Mouse (Mus musculus) right cerebral cortex, postnatal 25 days (tissue): ENCODE data around the gene Ndrg3.
"Not testable (repeated sequence)": the region's sequence is repeated elsewhere in the genome, so short reads cannot be mapped to it uniquely, and the experiment has no call there.

Experiments
- DNase-seq: peaks from one replicate; pipeline ENCODE4 v3.0.0; 2022

Ndrg3 gene

GRCm38 (mm10) chr2:156898374-156898773 lies 93.5 kb downstream of the Ndrg3 start:
- DNase-seq, result no peak

DNA sequence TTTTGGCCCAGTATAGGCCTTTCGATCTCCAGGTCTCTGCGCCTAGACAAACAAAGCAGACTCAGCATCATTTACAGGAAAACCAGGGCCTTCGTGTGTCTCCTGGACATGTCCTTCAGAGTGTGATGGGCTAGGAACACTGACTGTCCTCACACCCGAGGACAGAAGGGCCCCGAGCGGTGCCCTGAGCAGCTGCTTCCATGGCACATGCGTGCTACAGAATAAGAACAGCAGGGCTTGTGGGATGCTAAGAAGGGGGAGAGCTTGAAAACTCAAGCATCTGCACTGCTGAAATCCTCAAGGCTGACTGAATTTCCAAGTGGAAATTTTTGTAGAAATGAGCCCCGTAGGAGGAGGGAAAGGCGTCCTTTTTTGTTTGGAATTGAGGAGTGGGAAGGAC lies 94.8 kb downstream of the Ndrg3 start:
- peak; percentile 50 for DNase-seq

DNA sequence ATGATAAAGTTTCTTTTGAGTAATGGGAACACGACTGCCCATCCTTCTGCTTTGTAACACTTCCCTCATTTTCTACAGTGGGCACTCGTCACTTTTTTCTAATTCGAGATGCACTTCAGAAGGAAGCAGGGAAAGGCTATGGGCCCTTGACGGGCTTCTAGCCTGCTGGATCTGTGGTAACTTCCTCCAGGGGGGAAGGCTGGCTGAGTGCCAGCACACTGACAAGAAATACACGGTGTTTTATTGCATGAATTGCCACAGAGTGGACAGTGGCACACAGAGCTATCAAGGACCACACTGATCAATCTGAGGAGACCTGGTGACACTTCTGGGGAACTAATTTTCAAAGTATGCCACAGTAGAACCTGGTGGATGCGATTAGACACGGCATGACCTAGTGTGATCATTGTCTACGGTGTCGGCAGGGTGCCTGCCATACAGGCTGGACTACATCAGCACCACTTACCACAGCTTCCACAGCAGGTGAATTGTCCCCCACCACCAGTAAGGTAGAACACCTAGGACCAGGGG lies 95.4 kb downstream of the Ndrg3 start:
- DNase-seq, result no peak

DNA sequence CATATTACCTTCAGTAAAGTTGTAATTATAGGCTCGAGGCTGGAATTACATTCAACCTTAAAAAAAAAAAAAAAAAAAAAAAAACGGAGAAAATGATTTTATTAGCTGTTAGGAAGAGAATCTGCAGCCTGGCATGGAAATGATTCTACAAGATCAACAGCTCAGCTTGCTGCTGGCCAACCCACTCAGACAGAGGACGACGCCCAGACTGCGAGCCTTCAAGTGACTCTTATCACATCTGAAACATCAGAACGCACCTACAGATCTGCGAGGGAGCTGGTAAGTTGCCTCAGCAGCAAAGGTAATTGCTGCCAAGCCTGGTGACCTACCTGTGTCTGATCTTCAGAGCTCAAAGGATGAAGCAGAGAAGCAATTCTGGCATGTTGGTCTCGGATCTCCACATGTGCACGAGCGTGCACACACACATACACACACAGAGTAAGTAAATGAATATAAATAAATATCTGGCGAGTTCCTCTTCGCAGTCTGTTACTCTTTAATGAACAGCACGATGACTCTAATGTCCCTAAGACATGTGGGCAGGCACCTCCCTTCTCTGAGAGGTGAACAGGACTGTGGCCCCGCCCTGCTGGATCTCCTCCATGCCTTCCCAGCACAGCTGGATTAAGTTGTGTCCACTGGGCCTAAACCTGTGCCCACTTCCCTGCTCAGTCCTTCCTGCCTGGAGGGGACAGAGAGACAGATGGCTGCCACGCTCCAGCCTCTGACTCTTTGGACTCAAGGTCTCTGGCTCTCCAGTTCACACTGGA lies 97.2 kb downstream of the Ndrg3 start:
- DNase-seq, result no peak

GRCm38 (mm10) chr2:156892821-156893220 lies 99.0 kb downstream of the Ndrg3 start:
- no peak for DNase-seq

- DNase-seq, result no peak
Observed at GRCm38 (mm10) chr2:156892240-156892639, 99.6 kb downstream of the Ndrg3 start.

DNA sequence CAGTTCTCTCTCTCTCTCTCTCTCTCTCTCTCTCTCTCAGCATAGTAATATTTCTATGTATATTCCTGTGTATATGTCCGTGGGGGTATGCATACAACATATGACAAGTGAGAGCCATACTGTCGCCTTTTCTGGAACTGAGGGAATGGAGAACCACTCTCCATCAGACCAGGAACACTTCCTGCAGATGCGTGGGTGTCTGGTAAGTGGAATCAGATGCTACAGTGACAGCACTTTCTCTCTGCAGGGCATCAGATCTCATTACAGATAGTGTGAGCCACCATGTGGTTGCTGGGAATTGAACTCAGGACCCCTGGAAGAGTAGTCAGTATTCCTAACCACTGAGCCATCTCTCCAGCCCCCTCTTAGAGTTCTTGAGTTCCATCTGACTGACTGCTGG lies 103.4 kb downstream of the Ndrg3 start:
- DNase-seq, result no peak

GRCm38 (mm10) chr2:156887017-156887416 lies 104.8 kb downstream of the Ndrg3 start, which contains the start of gene Sla2:
TSS of gene Sla2 (minus strand) at chr2:156887192.
- DNase-seq, result no peak

DNA sequence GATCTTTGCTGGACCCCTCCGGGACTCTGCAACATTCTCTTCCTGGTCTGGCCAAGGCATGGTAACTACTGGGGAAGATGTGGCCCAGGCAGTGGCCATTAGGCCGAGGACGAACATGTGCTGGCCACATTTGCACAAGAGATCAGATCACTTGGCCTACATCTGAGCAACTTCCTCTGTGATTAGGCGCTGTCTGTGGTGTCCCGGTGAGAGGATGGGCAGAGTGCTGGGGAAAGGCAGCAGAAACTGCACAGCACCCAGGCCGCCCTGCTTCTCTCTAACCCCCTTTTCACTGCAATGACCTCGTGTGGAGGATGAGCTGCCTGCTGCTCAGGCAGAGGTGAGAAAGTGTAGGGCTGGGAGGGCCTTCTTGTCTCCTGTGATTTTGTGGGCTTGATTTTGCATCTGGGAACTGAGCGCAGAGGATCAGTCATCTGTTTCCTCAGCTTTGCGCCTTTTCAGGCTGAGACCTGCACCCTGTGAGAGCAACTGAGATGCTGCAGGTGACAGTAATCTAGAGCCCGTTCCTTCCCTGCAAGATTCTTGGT lies 105.7 kb downstream of the Ndrg3 start:
- DNase-seq, result no peak

GRCm38 (mm10) chr2:156885666-156886065 lies 106.2 kb downstream of the Ndrg3 start:
- DNase-seq, result not testable (repeated sequence)

DNA sequence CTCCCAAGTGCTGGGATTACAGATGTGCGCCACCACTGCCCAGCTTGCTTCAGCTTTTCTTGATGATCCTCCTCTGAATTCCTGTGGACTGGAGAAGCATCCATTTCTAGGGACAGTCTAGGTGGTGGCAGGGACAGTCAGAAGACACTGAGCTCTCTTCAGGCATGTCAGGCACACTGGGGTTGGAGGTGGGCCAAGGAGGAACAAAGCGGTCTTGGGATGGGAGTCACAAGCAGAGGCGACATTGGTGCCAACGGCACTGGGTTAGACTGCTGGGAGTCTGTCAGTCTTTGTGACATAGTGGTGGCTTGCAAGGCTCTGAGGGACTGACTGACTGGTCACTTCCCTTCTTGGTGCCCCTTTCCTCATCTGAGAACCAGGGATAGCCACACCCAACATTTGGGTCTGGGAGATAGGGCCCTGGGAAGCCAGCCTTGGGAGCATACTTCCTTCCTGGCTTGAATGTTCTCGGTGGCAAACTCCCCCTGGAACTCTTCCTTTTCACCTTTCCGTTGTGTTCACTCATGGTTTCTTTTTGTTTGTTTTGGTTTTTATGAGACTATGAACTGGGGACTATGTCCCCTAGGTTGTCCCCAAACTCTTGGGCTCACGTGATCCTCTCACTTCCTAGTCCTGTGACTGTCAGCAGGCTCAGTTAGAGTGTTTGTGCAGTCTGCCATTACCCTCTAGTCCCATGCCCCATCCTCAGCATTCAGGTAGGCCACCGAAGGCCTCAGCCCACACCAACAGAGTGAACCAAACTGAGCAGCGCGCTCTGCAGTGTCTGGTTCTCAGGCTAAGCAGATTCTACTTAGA lies 107.3 kb downstream of the Ndrg3 start:
- DNase-seq, result no peak

DNA sequence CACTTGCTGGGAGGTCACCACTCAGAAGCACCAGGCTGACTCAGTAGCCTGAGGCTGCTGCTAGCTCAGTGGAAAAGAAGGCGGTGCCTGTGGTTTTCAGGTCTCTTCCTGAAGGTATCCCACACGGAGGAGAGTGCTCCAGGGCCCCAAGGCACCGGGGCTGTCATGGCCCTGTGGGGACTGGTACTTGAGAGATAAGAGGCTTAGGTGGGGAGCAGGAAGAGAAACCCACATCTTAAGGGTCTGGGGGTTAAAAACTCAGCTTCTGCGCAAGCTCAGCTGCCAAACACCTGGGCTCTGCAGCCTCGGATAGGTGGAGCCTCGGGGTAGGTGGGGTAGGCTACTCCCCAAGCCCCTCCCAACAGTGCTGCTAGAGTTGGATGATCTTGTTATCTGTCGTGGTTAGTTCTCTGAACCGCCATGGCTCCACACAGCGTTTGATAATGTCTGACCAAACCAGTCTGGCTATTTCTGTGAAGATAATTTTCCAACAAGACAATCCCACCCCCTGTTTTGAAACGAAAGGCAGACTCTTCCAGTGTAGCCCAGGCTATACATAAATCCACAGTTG lies 109.3 kb downstream of the Ndrg3 start:
- DNase-seq, result no peak

DNA sequence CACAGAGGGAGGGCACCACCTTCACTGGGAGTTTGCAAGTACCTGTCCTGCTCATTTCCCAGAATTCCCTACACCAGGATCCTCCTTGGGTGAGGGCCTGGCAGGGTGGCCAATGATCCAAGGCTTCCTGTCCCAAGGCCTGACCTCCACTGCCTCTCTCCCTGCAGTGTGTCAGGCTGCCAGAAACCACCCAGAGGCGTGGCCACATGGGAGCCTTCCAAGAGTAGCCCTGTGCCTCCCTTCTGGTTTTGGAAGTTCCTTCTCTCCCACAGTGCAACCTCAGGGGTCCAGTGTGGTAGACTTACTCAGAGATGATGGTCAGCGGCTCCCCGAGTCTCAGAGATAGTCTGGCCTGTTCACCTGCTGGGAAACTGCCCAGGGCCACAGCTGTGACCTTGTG lies 112.3 kb downstream of the Ndrg3 start:
- DNase-seq, result no peak

- no peak for DNase-seq
Observed at GRCm38 (mm10) chr2:156877726-156878125, 114.1 kb downstream of the Ndrg3 start.
